Mouse (Mus musculus) granulocyte monocyte progenitor cell, adult 5-6 weeks (primary cell): ENCODE data around the gene Padi1. TPM values are rescaled to one million over a fixed set of nuclear protein-coding genes. Genes with fewer than 3 reads are reported as not detected.

ENCODE experiments used
- total RNA-seq, 2 experiments: library from RNA; stranded (forward) in 1 of 2; stranded (reverse) in 1 of 2; fragments of 200-712, 200-1000 nt in 1 of 2; fragments of >200 nt in 1 of 2; fragmentation: Nextera tagmentation in 1 of 2; gene quantifications; 2 replicates each; pipeline ENCODE4 v1.2.3; 2014 to 2017

The Padi1 gene
- total RNA-seq, 2 experiments from 2014 or later = not detected

Other genes with a start within 250 kb of the Padi1 start
- gene Arhgef10l, start 179.8 kb downstream of the Padi1 start, total RNA-seq (2014; fragmentation: Nextera tagmentation) = 4.2 and 6.0 TPM in 2 replicates
- gene Arhgef10l, start 179.8 kb downstream of the Padi1 start, total RNA-seq (2017) = 6.9 and 7.2 TPM in 2 replicates
- gene Rcc2, start 145.2 kb downstream of the Padi1 start, total RNA-seq (2014; fragmentation: Nextera tagmentation) = 150 and 183 TPM in 2 replicates
- 146 and 176 TPM in 2 replicates for gene Rcc2, start 145.2 kb downstream of the Padi1 start, total RNA-seq (2017)
- gene Padi6, start 103.1 kb downstream of the Padi1 start, total RNA-seq (2014; fragmentation: Nextera tagmentation) = not detected in 2 replicates
- gene Padi6, start 103.1 kb downstream of the Padi1 start, total RNA-seq (2017) = not detected in 2 replicates
- 2.8 and 7.9 TPM in 2 replicates for gene Padi4, start 71.5 kb downstream of the Padi1 start, total RNA-seq (2014; fragmentation: Nextera tagmentation)
- gene Padi4, start 71.5 kb downstream of the Padi1 start, total RNA-seq (2017) = 5.1 and 6.4 TPM in 2 replicates
- gene Padi3, start 35.1 kb downstream of the Padi1 start, total RNA-seq (2014; fragmentation: Nextera tagmentation) = 0.19 and 0.21 TPM in 2 replicates
- gene Padi3, start 35.1 kb downstream of the Padi1 start, total RNA-seq (2017) = 0.04 TPM in 1 of 2 replicates, not detected in the other
- gene Padi2, start 60.6 kb upstream of the Padi1 start, total RNA-seq (2014; fragmentation: Nextera tagmentation) = 13.1 TPM in 2 replicates
- gene Padi2, start 60.6 kb upstream of the Padi1 start, total RNA-seq (2017) = 4.0 and 6.6 TPM in 2 replicates
- gene Sdhb, start 115.4 kb upstream of the Padi1 start, total RNA-seq (2014; fragmentation: Nextera tagmentation) = 143 and 167 TPM in 2 replicates
- gene Sdhb, start 115.4 kb upstream of the Padi1 start, total RNA-seq (2017) = 116 and 142 TPM in 2 replicates
- gene Atp13a2, start 141.1 kb upstream of the Padi1 start, total RNA-seq (2014; fragmentation: Nextera tagmentation) = 30.0 and 30.5 TPM in 2 replicates
- gene Atp13a2, start 141.1 kb upstream of the Padi1 start, total RNA-seq (2017) = 14.5 and 23.6 TPM in 2 replicates
- not detected in 2 replicates for gene Mfap2, start 164.6 kb upstream of the Padi1 start, total RNA-seq (2014; fragmentation: Nextera tagmentation)
- not detected in 2 replicates for gene Mfap2, start 164.6 kb upstream of the Padi1 start, total RNA-seq (2017)
- gene Crocc, start 214.8 kb upstream of the Padi1 start, total RNA-seq (2014; fragmentation: Nextera tagmentation) = 6.4 and 8.0 TPM in 2 replicates
- 6.5 and 7.0 TPM in 2 replicates for gene Crocc, start 214.8 kb upstream of the Padi1 start, total RNA-seq (2017)
- 30.6 and 52.4 TPM in 2 replicates for gene Necap2, start 232.6 kb upstream of the Padi1 start, total RNA-seq (2014; fragmentation: Nextera tagmentation)
- 45.5 and 54.2 TPM in 2 replicates for gene Necap2, start 232.6 kb upstream of the Padi1 start, total RNA-seq (2017)
- not detected in 2 replicates for gene Spata21, start 242.6 kb upstream of the Padi1 start, total RNA-seq (2014; fragmentation: Nextera tagmentation)
- not detected in 2 replicates for gene Spata21, start 242.6 kb upstream of the Padi1 start, total RNA-seq (2017)